Mouse (Mus musculus) c-Kit-positive CD71-positive TER-119-positive erythroid progenitor cells, embryonic 14.5 days (primary cell): ENCODE data around the gene Gna15.

Experiments used
- DNase-seq: peaks from one replicate; pipeline ENCODE4 v3.0.0-alpha.2; 2013; ENCODE audit warnings: low spot score

Gene Gna15

GRCm38 (mm10) chr10:81523570-81523969 lies 455 bp downstream of the Gna15 start:
- DNase-seq: no peak

- no peak for DNase-seq
These were observed 883 bp downstream of the Gna15 start for GRCm38 (mm10) chr10:81523142-81523541.

DNA sequence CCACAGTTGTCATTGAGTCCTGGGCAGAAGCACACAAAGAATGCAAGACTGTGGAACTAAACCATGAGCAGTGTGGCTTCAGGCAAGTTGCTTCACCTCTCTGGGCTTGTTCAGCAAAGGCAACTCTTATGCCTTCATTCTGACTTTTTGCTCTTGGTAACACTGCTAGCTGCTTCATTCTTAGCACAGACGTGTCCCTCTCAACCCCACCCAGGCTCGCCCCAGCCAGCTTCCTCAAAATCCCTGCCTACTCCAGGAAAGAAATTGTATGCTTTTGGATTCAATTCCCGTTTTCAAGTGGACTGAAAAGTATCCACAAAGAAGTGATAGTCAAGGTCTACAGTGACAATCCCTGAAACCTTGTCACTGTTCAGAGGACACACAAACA lies 4.1 kb downstream of the Gna15 start:
- DNase-seq: no peak

GRCm38 (mm10) chr10:81519227-81519977 lies 4.6 kb downstream of the Gna15 start:
- DNase-seq: no peak

- no peak for DNase-seq
These were observed 5.5 kb downstream of the Gna15 start for GRCm38 (mm10) chr10:81518546-81518945.

DNA sequence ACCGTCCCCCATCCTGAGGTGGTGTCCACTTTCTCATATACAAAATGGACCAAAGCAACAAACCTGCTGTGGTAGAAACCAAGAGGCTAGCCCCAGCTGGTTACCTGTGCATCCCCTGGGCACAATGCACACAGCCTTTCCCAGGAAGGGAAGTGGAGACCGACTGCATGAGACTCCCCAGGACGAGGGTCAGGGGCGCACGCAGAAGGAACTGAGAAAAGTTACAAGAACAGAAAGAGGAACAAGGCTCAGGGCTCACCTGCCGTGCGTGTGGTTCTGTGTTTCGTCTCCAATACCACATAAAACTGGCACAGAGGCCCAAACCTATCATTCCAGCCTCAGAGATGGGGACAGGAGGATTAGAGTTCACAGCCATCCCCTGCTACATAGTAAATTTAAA lies 6.8 kb downstream of the Gna15 start:
- DNase-seq: no peak

DNA sequence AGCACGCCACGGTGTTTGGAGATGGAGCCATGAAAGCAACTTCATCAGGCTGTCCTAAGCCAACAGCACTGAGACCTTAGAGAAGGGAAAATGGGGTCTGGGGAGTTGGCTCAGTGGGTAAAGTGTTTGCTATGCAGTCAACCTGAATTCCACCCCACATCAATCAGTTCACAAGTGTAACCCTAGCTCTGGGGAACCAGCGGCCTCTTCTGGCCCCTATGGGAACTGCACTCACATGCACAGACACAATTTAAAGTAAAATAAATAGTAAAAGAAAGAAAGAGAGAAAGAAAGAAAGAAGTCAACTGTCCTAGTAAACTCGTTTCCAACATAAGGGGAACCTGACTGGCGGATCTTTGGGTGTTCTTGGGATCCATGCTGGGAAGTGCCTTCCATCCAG lies 10.2 kb downstream of the Gna15 start:
- no peak for DNase-seq

DNA sequence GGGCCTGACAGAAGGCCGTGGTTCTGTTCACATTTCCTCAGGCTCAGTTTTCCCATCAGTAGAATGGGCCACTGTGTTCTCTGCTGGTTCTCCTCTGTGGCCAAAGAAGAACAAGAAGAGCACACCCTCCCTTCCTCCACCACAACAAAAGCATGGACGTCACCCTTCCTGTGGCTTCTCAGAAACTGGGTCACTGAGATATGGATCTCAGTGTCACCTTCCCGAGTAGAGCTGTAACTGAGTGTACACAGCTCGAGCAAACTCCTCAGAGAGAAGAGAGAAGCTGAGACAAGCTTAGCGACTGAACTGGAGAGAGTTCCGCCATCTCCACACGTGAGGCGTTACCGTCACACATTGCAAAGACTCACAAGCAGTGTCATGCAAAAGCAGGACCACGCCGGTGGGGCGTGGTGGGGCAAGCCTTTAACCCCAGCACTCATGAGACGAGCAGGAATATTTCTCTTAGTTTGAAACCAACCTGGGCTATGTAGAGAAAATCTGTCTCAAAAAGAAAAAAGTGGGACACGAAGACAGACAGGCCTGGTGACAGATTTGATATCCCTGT lies 13.7 kb downstream of the Gna15 start:
- no peak for DNase-seq

- DNase-seq: no peak
These were observed 16.1 kb downstream of the Gna15 start for GRCm38 (mm10) chr10:81507691-81508489.

DNA sequence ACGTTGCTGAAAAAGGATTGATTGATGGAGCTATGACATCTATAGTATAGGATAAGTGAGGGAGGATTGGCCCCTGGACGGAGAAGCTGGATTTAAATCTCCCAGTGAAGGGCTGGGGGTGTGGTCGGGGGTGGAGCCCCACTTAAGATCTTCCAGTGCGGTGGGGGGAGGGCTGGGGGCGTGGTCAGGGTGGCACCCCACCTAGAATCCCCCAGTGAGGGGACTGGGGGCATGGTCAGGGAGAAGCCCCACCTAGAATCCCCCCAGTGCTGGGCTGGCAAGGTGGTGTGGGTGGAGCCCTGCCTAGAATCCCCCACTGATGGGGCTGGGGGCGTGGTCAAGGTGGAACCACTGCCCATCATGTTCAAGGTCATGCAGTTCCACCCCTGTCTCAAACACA lies 16.9 kb downstream of the Gna15 start:
- DNase-seq: no peak

GRCm38 (mm10) chr10:81505016-81505664 lies 18.9 kb downstream of the Gna15 start:
- DNase-seq: no peak

DNA sequence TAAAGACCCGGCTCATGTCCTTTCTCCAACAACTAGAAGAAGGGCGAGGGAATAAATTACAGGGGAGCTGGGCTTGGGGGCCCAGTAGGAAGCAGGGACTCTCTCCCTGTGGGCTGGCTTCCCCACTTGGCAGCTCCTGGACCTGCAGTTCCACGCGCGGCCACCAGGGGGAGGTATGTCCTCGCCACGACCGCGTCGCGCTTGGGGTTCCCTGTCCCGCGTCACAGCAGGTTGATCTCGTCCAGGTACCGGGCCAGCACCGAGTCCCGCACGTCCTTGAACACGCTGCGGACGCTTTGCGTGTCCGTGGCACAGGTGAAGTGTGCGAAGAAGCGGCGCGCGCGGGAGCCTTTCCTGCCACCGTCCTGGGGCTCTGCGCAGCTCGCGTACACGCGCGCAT lies 21.4 kb downstream of the Gna15 start:
- peak; percentile 76 for DNase-seq

- no peak for DNase-seq
These were observed 22.2 kb downstream of the Gna15 start for GRCm38 (mm10) chr10:81501863-81502262.

DNA sequence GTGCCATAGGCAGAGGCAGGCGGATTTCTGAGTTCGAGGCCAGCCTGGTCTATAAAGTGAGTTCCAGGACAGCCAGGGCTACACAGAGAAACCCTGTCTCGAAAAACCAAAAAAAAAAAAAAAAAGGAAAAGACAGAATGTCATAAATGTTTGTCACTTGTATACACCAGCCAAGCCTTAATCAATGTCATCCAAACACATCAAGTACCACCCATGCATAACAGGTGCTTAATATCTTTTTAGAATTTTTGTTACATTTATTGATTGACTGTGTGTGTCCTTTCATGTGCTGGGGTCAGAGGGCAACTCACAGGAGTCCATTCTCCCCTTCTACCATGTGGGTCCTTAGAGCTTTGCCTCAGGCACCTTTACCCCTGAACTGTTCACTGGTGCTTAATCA lies 24.0 kb downstream of the Gna15 start, which contains the start of gene S1pr4:
TSS of gene S1pr4 (minus strand) at position 101 of the 400 bp plus-strand sequence.
- no peak for DNase-seq

GRCm38 (mm10) chr10:81499250-81499901 lies 24.6 kb downstream of the Gna15 start:
- no peak for DNase-seq

- no peak for DNase-seq
These were observed 25.4 kb downstream of the Gna15 start for GRCm38 (mm10) chr10:81498316-81499249.

- peak; percentile 61 for DNase-seq
These were observed 26.4 kb downstream of the Gna15 start for GRCm38 (mm10) chr10:81497401-81498270.

DNA sequence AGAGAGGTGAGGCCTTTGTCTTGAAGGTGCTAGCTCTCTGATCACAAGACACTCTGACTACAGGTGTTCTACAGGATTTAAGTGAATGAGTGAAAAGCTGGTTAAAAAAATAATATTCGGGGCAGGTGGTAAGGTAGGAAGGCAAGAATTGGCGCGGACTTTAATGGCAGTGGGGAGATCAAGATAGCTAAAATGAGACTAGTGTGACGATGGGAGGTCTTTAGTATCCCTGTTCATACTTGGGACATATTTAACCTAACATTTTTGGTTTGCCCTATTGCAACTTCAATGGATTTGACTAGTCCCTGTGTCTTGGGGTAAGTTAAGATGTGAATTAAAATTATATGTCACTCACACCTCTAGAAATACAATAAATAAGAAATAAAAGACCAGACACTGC lies 27.1 kb downstream of the Gna15 start:
- DNase-seq: peak; percentile 45

DNA sequence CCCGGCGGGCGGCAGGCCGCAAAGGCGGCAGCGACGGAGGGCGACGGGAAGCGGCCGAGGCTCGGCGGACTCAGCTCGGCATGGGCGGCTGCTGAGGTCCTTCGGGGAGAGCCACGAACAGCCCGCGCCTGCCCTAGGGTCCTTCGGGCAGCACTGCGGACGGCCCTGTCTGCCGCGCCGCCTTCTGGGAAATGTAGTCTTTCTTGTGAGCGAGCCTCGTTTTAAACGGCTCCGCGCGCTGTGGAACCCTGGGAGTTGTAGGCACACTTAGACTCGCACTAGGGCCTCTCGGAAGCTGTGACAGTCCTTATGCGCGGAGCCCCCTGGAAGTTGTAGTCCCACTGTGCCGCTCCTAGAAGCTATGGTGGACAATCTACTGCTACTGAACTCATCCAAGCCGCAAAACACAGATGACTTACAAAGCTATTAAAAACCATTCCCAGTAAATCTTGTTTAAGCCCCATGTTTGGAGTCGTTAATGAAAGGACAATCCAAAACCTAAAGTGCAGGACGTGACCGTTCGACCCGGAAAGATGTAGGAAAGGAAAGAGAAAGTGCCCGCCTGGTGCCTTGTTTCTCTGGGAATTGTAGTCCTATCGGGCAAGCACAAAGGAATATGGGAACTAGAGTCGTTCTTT lies 27.6 kb downstream of the Gna15 start, which contains the start of gene Ncln:
TSS of gene Ncln (minus strand) at position 129 of the 638 bp plus-strand sequence.
- DNase-seq: peak; percentile 97
